Mouse (Mus musculus): ENCODE data around the gene Tead2. TPM values are rescaled to one million over a fixed set of nuclear protein-coding genes. Genes with fewer than 3 reads are reported as not detected.

Tead2 gene
- polyA plus RNA-seq, 1 experiment from 2014 or later = 65.9 TPM

- H3K9ac ChIP-seq = no peak overlapping the region
- no peak overlapping the region for H3K4me2 ChIP-seq
- no peak for ATAC-seq (ENCODE audit: low read depth)
- H3K27me3 ChIP-seq = peaks cover 37% of the 10 kb centered on the region
- 67% methylated on average over 13 of the region's 13 CpGs for WGBS
- no peak overlapping the region for H3K4me3 ChIP-seq
- no peaks in the 10 kb centered on the region for H3K9me3 ChIP-seq
- H3K36me3 ChIP-seq = peaks cover 36% of the 10 kb centered on the region
- H3K4me1 ChIP-seq (replicated peaks) = peaks cover 29% of the 10 kb centered on the region
- no peak overlapping the region for H3K27ac ChIP-seq (replicated peaks)
Observed at GRCm38 (mm10) chr7:45232716-45233465, 17.3 kb downstream of the Tead2 start.

- peaks cover 46% of the 10 kb centered on the region for H3K27me3 ChIP-seq
- 28% methylated on average over 20 of the region's 20 CpGs for WGBS
- H3K9ac ChIP-seq = peak overlapping the region; percentile 49
- peak overlapping the region; percentile 28; the same call in 1 of the 2 replicates for H3K27ac ChIP-seq (replicated peaks)
- no peak overlapping the region for H3K4me3 ChIP-seq
- H3K9me3 ChIP-seq = no peaks in the 10 kb centered on the region
- H3K36me3 ChIP-seq = peaks cover 27% of the 10 kb centered on the region
- no peak for ATAC-seq (ENCODE audit: low read depth)
- peaks cover 29% of the 10 kb centered on the region for H3K4me1 ChIP-seq (replicated peaks)
- peak overlapping the region; percentile 41 for H3K4me2 ChIP-seq
Observed at GRCm38 (mm10) chr7:45233580-45234332, 18.2 kb downstream of the Tead2 start.

- Histone ChIP-seq H3K27ac (replicated peaks) (peak overlapping the region; percentile 28; the same call in 1 of the 2 replicates), H3K4me3 (0 out of 2 replicates have a peak overlapping the region, but pooled peaks have one; percentile 8), H3K9me3 (no peaks in the 10 kb centered on the region), H3K4me2 (peak overlapping the region; percentile 41), H3K36me3 (peaks cover 21% of the 10 kb centered on the region), H3K27me3 (peaks cover 52% of the 10 kb centered on the region), H3K9ac (peak overlapping the region; percentile 49), H3K4me1 (replicated peaks) (peaks cover 29% of the 10 kb centered on the region)
- 8% methylated on average over 29 of the region's 29 CpGs for WGBS
- ATAC-seq (ENCODE audit: low read depth) = no peak; the same call in 1 of the 2 replicates
Observed at GRCm38 (mm10) chr7:45234333-45234841, 18.8 kb downstream of the Tead2 start.

- peak overlapping the region; percentile 39 for H3K27ac ChIP-seq (replicated peaks)
- ATAC-seq (ENCODE audit: low read depth) = peak; percentile 58; the same call in 1 of the 2 replicates
- H3K4me2 ChIP-seq = peak overlapping the region; percentile 41
- no peaks in the 10 kb centered on the region for H3K9me3 ChIP-seq
- 0 out of 2 replicates have a peak overlapping the region, but pooled peaks have one; percentile 8 for H3K4me3 ChIP-seq
- H3K27me3 ChIP-seq = peaks cover 59% of the 10 kb centered on the region
- WGBS = 4% methylated on average over 21 of the region's 21 CpGs
- H3K36me3 ChIP-seq = peaks cover 15% of the 10 kb centered on the region
- H3K9ac ChIP-seq = peak overlapping the region; percentile 38; the same call in 1 of the 2 replicates
- H3K4me1 ChIP-seq (replicated peaks) = peaks cover 29% of the 10 kb centered on the region
Observed at GRCm38 (mm10) chr7:45234922-45235571, 19.5 kb downstream of the Tead2 start.

GRCm38 (mm10) chr7:45235656-45236180, 20.2 kb downstream of the Tead2 start:
- peak overlapping the region; percentile 39; the same call in 1 of the 2 replicates for H3K27ac ChIP-seq (replicated peaks)
- no peaks in the 10 kb centered on the region for H3K9me3 ChIP-seq
- ATAC-seq (ENCODE audit: low read depth) = peak; percentile 21; the same call in 1 of the 2 replicates
- WGBS = 30% methylated on average over 17 of the region's 17 CpGs
- H3K36me3 ChIP-seq = peaks cover 15% of the 10 kb centered on the region
- H3K9ac ChIP-seq = peak overlapping the region; percentile 38; the same call in 1 of the 2 replicates
- H3K4me1 ChIP-seq (replicated peaks) = peaks cover 34% of the 10 kb centered on the region
- H3K4me3 ChIP-seq = no peak overlapping the region
- H3K27me3 ChIP-seq = peaks cover 64% of the 10 kb centered on the region
- peak overlapping the region; percentile 41 for H3K4me2 ChIP-seq

GRCm38 (mm10) chr7:45237747-45238699, 22.5 kb downstream of the Tead2 start:
- no peaks in the 10 kb centered on the region for H3K9me3 ChIP-seq
- no peak overlapping the region for H3K4me2 ChIP-seq
- H3K9ac ChIP-seq = no peak overlapping the region
- ATAC-seq (ENCODE audit: low read depth) = no peak
- H3K27ac ChIP-seq (replicated peaks) = no peak overlapping the region
- H3K4me1 ChIP-seq (replicated peaks) = peaks cover 38% of the 10 kb centered on the region
- H3K27me3 ChIP-seq = peaks cover 78% of the 10 kb centered on the region
- H3K4me3 ChIP-seq = no peak overlapping the region
- WGBS = 74% methylated on average over 17 of the region's 17 CpGs
- 0 out of 2 replicates have a peak, but pooled peaks cover under 1% of the 10 kb centered on the region for H3K36me3 ChIP-seq

- no peak within 1 kb of the TSS for H3K4me2 ChIP-seq
- H3K9ac ChIP-seq = no peak within 1 kb of the TSS
- ATAC-seq (ENCODE audit: low read depth) = no peak
- peaks cover 29% of the 10 kb centered on the region for H3K4me1 ChIP-seq (replicated peaks)
- H3K27ac ChIP-seq (replicated peaks) = no peak within 1 kb of the TSS
- WGBS = 37% methylated on average over 20 of the region's 20 CpGs
- no peak within 1 kb of the TSS for H3K4me3 ChIP-seq
- H3K36me3 ChIP-seq = no peaks in the 10 kb centered on the region
- H3K27me3 ChIP-seq = peaks cover 75% of the 10 kb centered on the region
- H3K9me3 ChIP-seq = no peaks in the 10 kb centered on the region
Observed at GRCm38 (mm10) chr7:45238723-45239496, 23.4 kb downstream of the Tead2 start, which contains the start of gene Cd37. Gene Cd37, minus strand, starts transcription at chr7:45239115.

- ATAC-seq (ENCODE audit: low read depth) = no peak
- peaks cover 17% of the 10 kb centered on the region for H3K4me1 ChIP-seq (replicated peaks)
- no peak overlapping the region for H3K4me3 ChIP-seq
- no peaks in the 10 kb centered on the region for H3K9me3 ChIP-seq
- peaks cover 63% of the 10 kb centered on the region for H3K27me3 ChIP-seq
- H3K9ac ChIP-seq = no peak overlapping the region
- 0 out of 2 replicates have a peak overlapping the region, but pooled peaks have one; percentile 69 for H3K4me2 ChIP-seq
- 80% methylated on average over 7 of the region's 7 CpGs for WGBS
- H3K36me3 ChIP-seq = no peaks in the 10 kb centered on the region
- H3K27ac ChIP-seq (replicated peaks) = no peak overlapping the region
Observed at GRCm38 (mm10) chr7:45240109-45240508, 24.6 kb downstream of the Tead2 start.

- Histone ChIP-seq H3K4me3 (peak within 1 kb of the TSS; percentile 38), H3K36me3 (no peaks in the 10 kb centered on the region), H3K9me3 (no peaks in the 10 kb centered on the region), H3K27me3 (peaks cover 58% of the 10 kb centered on the region), H3K4me2 (peak within 1 kb of the TSS; percentile 69), H3K9ac (peak within 1 kb of the TSS; percentile 54), H3K4me1 (replicated peaks) (peaks cover 11% of the 10 kb centered on the region; the same call in 1 of the 2 replicates), H3K27ac (replicated peaks) (no peak within 1 kb of the TSS)
- peak; percentile 57 for ATAC-seq (ENCODE audit: low read depth)
- whole genome bisulfite sequencing = 11% methylated on average over 53 of the region's 53 CpGs
Observed at GRCm38 (mm10) chr7:45240633-45241388, 25.3 kb downstream of the Tead2 start, which contains the start of gene Slc6a16. Gene Slc6a16, plus strand, starts transcription at chr7:45241085.
